Comparison of ENCODE assay signal across 36 mouse cellular contexts in genomic region chr11:89009066-89009465, GRCm38 (mm10). TPM values are rescaled to one million over a fixed set of nuclear protein-coding genes. Genes with fewer than 3 reads are reported as not detected.
"Had no signal": no experiment of that assay in that cellular context is flagged by ENCODE, and none has a peak within 500 bp of the region (broad histone marks: within the 10 kb centered on the region; RNA-seq: fewer than 3 reads in every experiment).

No protein-coding gene starts in this region.

- H3K4me3 ChIP-seq: heart, adult 2 months; heart, embryonic 13.5 days; heart, embryonic 15.5 days; hindbrain, embryonic 13.5 days; hindbrain, embryonic 15.5 days; kidney, embryonic 15.5 days; left cerebral cortex, adult 2 months; limb, embryonic 10.5 days; limb, embryonic 12.5 days; liver, embryonic 13.5 days had no signal

- H3K27me3 ChIP-seq: heart, embryonic 13.5 days; heart, embryonic 15.5 days; hindbrain, embryonic 13.5 days; hindbrain, embryonic 15.5 days; kidney, embryonic 15.5 days; limb, embryonic 12.5 days; liver, embryonic 13.5 days had no signal

- H3K9ac ChIP-seq: heart, embryonic 13.5 days; heart, embryonic 15.5 days; hindbrain, embryonic 13.5 days; hindbrain, embryonic 15.5 days; kidney, embryonic 15.5 days; limb, embryonic 12.5 days; liver, embryonic 13.5 days had no signal

- H3K27ac ChIP-seq: heart, adult 2 months; heart, embryonic 13.5 days; heart, embryonic 15.5 days; hindbrain, embryonic 13.5 days; hindbrain, embryonic 15.5 days; hindbrain, postnatal 0 days; kidney, embryonic 15.5 days; kidney, postnatal 0 days; left cerebral cortex, adult 2 months; limb, embryonic 10.5 days; limb, embryonic 12.5 days; liver, embryonic 13.5 days had no signal

- H3K4me1 ChIP-seq: hindbrain, embryonic 15.5 days; limb, embryonic 12.5 days had no signal

- H3K36me3 ChIP-seq: hindbrain, embryonic 13.5 days; hindbrain, embryonic 15.5 days; limb, embryonic 10.5 days; limb, embryonic 12.5 days had no signal

- DNase-seq: gastrocnemius, postnatal 14 days; gastrocnemius, postnatal 36 days; heart, adult 11 months; heart, adult 2 months; heart, postnatal 14 days; heart, postnatal 36 days; kidney, adult 11 months; kidney, adult 2 months; kidney, adult 9 months; kidney, postnatal 14 days; kidney, postnatal 36 days; liver, embryonic 13.5 days had no signal

- ATAC-seq: hindbrain, postnatal 0 days had no signal

- H3K4me2 ChIP-seq: heart, embryonic 11.5 days; heart, embryonic 13.5 days; heart, embryonic 15.5 days; hindbrain, embryonic 13.5 days; hindbrain, embryonic 15.5 days; kidney, embryonic 15.5 days; limb, embryonic 12.5 days; liver, embryonic 13.5 days had no signal

- H3K9me3 ChIP-seq: heart, embryonic 13.5 days; heart, embryonic 15.5 days; hindbrain, embryonic 13.5 days; hindbrain, embryonic 15.5 days; kidney, embryonic 15.5 days; limb, embryonic 10.5 days; limb, embryonic 12.5 days; liver, embryonic 13.5 days had no signal

RNA-seq across cellular contexts. Expression of gene Elobl, which starts 42.3 kb away (rescaled TPM):
- total RNA-seq: gastrocnemius, adult 18-20 months; gastrocnemius, adult 8-10 months; gastrocnemius, postnatal 14 days; gastrocnemius, postnatal 36 days; heart, adult 2 months; heart, postnatal 14 days; heart, postnatal 36 days; hematopoietic stem cell, adult 5-6 weeks; hindbrain, postnatal 0 days; layer of hippocampus, adult 18-20 months; layer of hippocampus, postnatal 10 days; layer of hippocampus, postnatal 25 days; left cerebral cortex, adult 2 months; left cerebral cortex, postnatal 14 days; left cerebral cortex, postnatal 36 days had no signal
- polyA plus RNA-seq: heart, adult 2 months; heart, embryonic 11.5 days; heart, embryonic 13.5 days; heart, embryonic 15.5 days; heart, postnatal 0 days; hindbrain, embryonic 11.5 days; hindbrain, embryonic 13.5 days; hindbrain, embryonic 15.5 days; hindbrain, postnatal 0 days; intestine, embryonic 14.5 days; intestine, embryonic 16.5 days; kidney, embryonic 15.5 days; kidney, postnatal 0 days; limb, embryonic 10.5 days; limb, embryonic 12.5 days; limb, embryonic 14.5 days; liver, embryonic 13.5 days had no signal
